Mouse (Mus musculus): ENCODE data around the gene Myef2.
A peak's percentile ranks its signal among the peaks of the same experiment; 100 is the strongest.
"Not testable (repeated sequence)": the region's sequence is repeated elsewhere in the genome, so short reads cannot be mapped to it uniquely, and the experiment has no call there.

The Myef2 gene

DNA sequence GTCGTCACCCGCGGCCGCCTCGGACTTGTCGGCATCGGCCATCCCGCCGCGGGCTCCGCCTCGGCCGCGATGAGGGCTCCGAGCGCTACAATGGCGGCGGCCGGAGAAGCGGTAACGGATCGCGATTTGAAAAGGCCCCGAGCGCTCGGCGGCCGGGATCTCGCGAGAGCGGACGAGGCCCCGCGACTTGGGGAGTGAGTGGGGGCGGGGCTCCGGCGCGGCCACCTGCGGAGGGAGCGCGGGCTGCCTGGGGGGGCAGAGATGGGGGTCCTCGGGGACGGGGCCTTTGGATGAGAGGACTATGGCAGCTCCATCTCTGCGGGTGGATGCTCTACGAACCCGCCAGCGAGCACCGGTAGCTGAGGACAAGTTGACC, at the start of gene Myef2:
Gene Myef2, minus strand, starts transcription at position 185 of the 376 bp plus-strand sequence.
- DNase-seq (ENCODE audit: low read depth), result peak; percentile 80

DNA sequence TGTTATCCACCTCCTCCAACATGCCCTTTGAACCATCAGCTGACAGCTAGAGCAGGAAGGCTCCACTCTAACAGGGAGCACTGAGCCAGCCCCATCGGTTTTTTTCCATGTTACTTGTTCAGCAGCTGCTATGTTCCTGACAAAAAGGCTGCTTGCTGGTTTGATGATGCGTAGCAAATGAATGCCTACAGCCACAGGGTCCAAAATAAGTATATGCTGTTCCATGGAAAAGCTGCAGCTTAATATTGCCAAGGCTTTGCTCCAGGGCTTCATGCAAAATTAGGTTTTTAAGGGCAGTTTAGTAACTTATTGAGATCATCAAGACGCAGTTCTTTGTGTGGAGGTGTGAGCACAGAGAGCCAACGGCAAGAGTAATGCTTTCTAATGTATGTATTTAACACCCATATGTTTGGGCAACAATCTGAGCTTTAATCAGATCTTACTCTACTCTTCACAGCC, 38.6 kb upstream of the Myef2 start:
- DNase-seq (ENCODE audit: low read depth), result no peak

DNA sequence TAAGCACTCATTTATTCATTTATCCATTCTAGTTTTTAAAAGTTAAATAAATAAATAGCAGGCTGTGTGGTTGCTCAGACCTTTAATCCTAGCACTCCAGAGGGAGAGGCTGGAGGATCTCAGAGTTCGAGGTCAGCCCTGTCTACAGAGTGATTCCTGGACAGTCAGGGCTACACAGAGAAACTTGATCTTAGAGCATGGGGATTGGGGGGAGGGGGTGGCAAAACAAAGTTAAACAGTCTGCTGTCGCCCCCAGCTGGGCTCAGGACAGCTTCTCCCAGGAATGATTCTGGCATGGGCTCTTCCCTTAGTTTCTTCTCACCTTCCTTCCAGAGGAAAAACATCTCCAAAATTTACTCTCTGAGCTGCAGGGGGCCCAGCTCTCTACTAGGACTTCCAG, 32.0 kb upstream of the Myef2 start:
- DNase-seq (ENCODE audit: low read depth), result no peak

DNA sequence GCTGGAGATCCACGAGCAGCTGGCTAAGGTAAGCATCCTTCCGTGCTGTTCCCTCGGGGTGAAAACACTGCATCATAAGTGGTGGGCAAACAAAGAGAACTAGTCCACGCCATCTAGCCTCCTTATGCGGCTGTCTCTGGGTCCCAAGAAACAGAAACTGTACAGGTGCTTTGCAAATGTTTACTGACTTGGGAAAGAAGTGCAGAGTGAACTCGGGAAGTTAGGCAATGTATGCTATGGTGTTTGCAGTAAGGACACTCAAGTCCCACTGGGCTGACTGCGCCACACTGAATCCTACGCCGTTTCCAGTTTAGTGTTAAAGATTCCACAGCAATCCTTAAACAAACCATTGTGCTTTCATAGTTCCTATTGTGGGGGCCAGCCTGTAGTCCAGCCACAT, 30.8 kb upstream of the Myef2 start:
- DNase-seq (ENCODE audit: low read depth), result no peak

DNA sequence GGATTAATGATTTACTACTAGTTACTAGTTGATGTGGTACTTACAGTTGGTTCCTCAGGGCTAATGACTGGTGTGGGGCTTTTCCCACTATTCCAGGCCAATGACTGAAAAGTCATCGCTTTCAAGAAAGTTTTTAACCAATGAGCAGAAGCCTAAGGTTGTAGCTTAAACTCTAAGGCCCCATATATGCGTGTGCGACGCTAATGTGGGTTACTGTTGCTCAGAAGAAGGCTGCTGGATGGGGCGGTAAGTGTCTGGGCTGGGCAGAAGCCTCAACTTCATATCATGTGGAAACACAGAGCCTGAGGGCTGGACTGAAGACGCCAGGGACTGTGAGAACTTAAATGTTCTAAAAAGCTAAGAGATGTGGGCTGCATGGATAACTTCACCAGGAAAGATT, 28.9 kb upstream of the Myef2 start, which contains the start of gene Slc12a1:
Gene Slc12a1, plus strand, starts transcription at position 118 of the 400 bp plus-strand sequence.
- no peak for DNase-seq (ENCODE audit: low read depth)

DNA sequence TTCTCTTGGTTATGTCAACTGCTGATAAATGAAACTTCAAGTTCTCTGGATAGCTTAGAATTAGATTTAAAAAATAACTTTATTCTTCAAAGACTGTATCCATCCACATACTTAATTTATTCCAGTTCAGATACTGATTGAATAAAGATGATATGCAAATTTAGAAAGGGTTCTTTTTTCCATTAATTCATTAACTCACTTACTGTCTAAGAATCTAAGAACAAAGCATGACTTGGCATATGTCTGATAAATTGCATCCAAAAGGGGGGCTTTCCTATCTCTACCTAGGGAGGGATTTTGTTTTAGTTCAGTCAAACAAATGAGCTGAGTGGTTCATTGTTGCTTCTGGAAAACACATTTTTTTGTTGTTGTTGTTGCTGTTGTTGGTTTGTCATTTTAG, 18.9 kb upstream of the Myef2 start:
- no peak for DNase-seq (ENCODE audit: low read depth)

DNA sequence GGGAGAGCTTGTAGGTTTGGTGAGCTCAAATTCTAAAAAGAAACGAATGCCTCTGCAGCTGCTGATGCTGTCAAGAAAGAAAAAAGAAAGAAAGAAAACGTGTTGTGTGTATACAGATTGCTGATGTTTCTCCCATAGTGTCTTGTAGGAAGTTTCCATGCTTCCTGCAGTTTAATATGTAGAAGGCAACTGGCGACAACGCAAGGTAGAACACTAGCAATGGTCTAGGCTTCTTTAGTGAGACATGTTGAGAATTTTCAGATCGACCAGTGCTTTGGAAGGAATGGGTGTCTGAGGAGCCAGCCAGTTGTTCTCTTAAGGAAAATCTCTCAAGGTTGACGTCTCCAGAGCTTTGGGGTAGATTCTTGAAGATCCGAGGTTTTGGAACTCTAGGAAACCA, 13.4 kb upstream of the Myef2 start:
- DNase-seq (ENCODE audit: low read depth), result no peak

DNA sequence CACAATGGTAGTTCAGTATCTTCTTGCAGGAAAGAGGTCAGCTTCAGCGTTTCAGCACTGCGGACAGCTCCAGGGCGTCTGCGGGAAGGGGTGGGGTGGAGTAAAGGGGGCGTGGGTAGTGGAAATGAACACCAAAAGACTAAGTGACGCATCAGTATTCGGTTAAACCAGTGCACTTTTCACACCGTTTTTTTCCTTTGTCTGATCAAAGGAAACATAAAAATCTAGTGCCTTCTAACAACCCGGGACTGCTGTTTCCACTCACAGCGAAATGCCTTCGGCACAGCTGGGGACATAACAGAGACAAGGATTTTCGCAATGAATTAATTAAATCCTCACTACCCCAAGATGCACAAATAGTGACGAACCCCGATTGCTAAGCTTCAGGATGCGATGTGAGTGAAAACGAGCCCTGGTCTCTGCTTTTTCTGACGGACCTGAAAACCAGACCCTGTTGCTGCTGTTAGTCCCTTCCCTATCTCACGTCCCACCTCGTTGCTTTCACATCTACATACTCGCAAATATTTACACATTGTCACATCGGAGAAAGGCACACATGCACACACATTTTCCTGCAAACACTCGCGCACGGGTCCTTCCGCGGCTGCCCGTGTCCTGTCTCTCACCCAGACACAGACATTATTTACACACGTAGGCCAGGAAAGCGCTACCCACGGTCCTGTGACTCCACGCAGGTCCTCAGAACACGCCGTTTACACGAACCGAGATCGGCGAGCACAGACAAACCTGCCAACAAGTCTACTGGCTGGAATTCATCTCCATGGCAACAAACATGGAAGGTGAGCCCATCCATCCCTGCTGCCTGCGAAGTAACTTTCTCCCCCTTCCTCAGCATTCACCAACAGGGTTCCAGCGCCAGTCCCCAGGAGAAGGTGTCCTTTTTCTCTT, 12.7 kb upstream of the Myef2 start, which contains the start of gene Ctxn2:
Gene Ctxn2, plus strand, starts transcription at position 790 of the 909 bp plus-strand sequence.
- DNase-seq (ENCODE audit: low read depth), result peak; percentile 15

DNA sequence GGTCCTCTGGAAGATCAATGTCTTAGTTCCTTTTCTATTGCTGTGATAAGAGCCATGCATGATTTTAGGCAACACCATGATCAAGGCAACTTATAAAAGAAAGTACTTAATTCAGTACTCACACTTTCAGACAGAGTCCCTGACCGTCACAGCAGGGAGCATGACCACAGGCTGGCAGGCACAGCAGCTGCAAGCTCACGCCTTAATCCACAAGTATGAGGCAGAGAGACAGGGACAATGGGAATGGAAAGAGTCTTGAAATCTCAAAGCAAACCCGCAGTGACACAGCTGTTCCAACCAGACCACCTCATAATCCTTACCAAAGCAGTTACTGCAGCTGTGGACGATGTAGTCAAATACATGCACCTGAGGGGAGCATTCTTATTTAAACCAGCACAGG, 10.7 kb upstream of the Myef2 start:
- DNase-seq (ENCODE audit: low read depth), result no peak

DNA sequence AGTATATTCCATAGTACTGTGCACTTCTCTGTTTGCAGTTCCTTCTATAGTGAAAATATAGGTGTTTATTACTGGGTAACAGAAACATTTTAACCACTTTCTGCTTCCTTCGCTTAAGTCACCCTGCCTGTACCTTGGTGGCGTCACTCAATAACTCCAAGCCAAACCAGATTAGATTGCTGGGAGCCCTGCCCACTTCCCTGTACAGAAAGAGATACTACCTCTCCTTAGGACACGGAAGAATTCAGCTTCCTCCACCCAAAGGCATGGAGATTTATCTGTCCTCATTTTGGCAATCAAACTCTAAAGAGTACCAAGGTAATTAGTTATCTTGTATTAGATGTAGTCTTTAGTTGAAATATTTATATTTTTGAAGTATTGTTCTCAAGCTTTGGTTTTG, 3.3 kb upstream of the Myef2 start:
- DNase-seq (ENCODE audit: low read depth), result no peak

DNA sequence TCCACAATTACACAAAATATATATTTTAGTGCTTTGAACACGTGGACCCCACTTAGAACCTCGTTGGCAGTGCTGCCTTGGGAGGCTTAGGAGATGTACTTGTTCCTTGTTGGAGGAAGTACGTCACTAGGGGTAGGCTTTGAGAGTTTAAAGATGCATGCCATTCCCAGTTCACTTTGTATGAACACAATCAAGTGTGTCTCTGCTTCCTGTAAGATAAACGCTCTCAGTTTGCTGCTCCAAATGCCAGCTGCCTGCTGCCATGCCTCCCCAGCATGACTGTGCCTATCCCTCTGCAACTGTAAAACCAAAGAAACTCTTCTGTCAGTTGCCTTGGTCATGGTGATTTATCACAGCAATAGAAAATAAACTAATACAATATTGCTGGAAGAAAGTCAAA, 2.4 kb upstream of the Myef2 start:
- DNase-seq (ENCODE audit: low read depth), result peak; percentile 8

DNA sequence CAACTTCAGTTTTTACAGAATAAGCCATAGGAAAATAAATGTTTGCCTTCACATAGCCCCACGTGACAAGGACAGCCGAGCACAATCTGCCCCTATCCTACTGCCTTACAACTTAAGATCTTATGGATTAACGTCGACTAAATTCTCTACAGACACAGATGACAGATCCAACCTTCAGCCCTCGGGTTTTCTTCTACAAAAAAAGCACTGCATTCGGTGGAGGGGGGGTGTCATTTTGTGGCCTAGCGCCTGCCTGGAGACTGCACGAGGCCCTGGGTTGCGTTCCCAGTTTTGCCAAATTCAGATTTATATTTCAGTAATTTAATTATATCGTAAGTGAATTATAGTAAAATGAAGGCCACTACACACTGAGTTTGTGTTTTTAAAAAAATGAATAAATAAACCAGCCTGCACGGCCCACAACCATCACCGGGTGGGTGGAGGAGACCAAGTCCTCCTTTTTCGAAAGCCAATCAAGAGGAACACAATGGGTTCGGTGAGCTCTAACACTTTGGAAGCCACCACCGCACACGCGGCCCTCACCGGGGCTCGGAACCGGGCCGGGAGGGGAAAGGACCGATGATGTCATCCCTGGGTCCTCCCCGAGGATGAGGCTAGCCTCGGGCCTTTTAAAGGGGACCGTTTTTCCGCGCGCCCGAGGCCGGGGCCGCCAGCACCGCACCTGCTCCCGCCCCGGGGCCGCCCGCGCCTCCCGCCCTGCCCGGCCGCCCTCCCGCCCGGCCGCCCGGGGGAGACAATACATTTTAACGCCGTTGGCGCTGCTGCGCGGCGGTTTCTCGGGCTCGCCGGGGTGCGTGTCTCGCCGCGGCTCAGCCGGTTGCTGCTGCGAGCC, 611 bp downstream of the Myef2 start:
- peak; percentile 45 for DNase-seq (ENCODE audit: low read depth)

DNA sequence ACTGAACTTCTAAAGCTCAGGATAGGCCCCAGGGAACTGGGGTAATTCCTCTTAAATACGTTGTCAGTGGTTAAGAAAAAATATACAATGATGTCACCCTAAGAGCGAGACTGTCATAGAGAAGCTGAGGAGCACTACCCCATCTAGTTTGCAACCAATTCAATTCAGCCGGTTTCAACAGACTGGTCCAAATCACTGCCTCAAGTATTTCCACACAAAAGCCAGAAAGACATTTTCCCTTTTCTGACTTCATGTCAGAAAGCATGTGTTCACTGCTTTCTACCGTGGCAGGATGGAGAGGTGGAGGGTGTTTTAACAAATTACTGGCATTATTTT, 1.2 kb downstream of the Myef2 start:
- DNase-seq (ENCODE audit: low read depth), result peak; percentile 60

DNA sequence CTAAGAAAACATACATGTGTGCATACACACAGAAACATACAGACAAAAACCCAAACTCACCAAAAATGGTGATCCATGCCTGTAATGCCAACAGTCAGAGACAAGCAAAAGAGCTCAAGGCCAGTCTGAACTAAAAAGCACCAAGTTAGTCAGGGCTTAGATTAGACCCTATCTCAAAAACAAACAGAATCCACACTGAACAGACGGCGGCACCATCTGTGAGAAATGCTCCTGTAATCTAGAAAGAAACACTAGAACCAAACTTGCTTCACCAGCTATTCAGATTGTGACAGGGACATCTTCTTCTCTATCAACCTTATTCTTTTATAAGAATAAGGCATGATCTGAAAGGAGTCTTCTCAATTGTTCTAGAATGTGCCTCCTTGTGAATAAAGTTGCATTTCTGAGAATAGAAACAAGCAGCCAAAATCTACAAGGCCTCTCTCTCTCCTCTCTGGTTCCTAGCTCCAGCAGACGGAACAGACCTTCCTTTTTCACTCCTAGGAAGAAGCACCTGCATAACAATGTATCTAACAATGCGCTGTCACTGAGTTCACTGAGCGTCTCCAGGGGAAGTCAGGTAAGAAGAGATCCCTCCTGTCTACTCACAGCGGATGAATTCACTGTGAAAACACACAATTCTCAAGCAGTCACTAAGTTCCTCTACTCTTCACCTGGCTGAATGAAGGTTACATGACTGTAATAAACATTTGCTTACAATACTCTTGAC, 3.9 kb downstream of the Myef2 start:
- DNase-seq (ENCODE audit: low read depth), result no peak

DNA sequence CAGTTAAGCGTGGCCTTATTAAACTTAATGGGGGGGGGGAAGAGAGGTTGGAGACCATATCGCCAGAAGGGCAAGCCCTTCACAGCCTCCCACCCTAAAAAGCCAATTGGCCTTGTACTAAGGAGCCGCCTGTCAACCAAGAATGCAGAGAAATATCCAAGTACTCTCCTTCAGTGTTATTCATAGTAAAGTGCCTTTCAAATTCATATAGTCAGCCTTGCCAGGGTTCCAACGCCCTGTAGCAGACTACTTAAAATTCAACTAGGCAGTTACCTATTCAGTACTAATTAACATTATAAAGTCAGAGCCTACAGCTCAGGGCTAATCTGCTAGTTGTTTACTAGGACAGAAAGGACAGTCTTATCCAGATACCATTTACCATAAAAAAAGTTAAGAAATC, 16.9 kb downstream of the Myef2 start:
- not testable (repeated sequence) for DNase-seq (ENCODE audit: low read depth)

DNA sequence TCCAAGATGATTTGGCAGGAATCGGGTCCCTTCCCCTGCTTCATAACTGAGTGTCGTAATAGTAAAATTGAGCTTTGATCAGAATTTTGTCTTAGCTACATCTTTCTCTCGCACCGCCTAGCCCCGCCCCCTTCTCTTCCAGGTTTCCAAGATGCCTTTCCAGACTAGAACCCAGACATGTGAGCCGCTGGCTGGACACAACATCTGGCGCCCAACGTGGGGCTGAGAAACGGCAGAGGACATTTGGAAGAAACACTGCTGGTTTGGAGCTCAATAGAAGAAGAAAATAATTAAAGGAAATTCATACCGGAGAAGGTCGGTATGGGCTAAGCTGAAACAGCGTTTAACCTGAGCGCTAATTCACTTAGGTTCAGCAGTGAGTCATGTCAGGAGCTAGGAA, 19.0 kb downstream of the Myef2 start:
- not testable (repeated sequence) for DNase-seq (ENCODE audit: low read depth)

DNA sequence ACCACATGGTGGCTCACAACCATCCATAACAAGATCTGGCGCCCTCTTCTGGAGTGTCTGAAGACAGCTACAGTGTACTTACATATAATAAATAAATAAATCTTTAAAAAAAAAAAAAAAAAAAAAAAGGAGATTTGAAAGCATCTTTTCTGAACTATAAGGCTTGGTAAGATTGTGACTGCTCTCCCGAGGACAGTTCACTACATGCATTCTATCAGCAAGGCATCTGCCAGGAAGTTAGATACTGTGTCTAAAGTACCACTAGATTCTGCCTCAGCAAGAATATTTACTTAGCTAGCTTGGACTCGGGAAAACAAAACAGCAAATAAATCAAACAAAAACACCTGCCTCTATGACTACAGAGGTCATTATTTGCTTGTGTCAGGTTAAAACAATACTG, 31.3 kb downstream of the Myef2 start:
- DNase-seq (ENCODE audit: low read depth), result not testable (repeated sequence)

DNA sequence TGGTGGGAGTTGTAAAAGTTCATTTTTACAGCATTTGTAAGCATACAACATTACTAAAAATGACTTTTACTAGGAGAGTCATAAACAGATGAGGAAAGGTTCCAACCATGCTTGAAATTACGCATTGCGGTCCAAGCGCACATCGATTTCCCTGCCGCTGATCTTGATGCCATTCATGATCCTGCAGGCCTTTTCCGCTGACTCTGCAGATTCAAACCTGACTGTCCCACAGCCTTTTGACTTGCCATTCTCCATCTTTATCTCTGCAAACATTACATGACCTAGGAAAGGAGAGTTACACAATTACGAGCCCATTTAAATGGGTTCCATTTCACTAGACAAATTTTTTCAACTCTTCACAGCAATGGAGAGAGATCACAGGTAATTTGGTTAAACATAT, 34.7 kb downstream of the Myef2 start:
- DNase-seq (ENCODE audit: low read depth), result no peak

DNA sequence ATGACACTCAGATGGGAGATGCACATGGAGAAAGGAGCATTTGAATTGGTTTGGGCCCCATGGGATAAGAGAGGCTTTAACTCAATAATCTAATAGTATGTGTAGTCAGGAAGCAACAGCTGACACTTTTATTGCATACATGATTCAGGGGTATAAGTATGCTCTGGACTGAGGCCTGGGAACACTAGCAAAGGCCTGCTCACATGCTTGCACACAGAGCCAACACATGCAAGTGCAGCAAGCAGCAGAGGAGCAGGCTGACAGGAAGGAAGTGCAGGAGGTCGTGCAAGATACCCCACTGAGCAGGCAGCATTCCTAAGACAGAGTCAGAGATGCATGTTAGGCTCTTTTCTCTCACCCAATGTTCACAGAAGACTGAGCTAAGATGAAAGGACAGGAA, 39.6 kb downstream of the Myef2 start:
- no peak for DNase-seq (ENCODE audit: low read depth)

DNA sequence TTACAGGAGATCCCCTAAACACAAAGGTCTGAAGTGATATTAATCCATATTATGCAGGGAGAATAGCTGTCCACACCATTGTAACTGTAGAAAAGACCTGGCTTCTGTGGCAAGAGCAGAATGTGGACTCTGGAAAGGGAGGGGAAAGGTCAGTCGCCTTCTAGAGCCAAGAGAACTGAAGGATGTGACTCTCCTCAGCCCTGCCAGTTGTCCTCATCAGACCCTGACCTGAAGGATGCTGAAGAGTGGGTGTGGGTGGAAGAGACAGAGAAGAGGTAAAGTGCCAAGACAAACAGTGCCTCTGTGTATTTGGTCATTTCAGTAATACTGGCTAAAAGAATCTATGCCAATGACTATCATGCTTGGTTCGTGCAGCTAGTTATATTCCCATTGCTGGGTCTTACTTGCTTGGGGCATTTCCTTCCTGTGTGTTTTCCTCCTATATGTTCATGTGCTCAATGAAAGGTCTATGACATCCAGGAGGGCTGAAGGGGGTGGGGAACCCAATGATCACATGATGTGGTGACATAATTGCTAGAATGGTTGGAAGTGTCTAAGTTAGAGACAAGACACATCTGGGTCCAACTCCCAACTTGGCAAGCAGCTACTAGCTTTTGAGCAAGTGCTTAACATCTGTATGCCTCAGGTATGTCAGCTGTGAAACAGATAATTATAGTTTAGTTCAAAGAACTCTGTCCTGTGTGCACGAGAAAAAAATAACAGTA, 50.2 kb downstream of the Myef2 start:
- no peak for DNase-seq (ENCODE audit: low read depth)

DNA sequence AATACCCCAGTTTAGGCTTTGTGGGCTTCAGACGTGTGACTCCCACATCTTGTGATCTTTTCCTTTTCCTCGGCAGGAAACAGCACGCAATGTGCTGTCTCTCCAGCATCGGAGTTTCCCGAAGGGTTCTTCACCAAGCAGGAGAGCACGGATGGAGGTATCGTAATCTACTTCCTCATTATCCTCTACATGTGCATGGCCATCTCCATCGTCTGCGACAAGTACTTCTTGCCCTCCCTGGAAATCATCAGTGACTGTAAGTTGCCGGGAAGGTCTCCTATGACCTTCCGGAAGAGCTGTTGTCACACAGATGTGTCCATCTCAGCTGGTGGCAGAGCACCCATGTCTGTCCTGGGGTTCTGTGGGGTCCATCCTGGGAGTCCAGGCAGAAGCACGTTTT, 54.8 kb downstream of the Myef2 start:
- DNase-seq (ENCODE audit: low read depth), result no peak

DNA sequence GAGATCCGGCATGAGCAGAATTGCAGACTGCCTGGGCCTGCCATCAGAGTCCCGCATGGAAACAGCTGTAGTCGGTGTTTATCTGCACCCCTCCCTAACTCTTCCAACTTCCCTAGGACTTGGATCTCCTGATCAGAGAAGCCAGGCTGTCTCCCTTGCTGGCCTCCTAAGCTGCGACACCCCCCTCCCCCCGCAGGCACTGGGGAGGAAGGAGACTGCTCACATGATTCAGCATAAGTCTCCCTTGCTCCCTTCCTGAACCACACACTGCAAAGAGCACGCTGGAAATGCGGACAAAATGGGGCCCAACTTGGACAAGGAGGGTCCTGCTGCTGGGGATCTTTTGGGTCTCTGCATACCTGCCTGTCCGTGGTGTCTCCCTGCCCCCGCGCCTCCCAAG, 55.6 kb downstream of the Myef2 start, which contains the start of gene Slc24a5:
Gene Slc24a5, plus strand, starts transcription at position 231 of the 400 bp plus-strand sequence.
- no peak for DNase-seq (ENCODE audit: low read depth)

All from 416B (cell line).